Mouse (Mus musculus) urinary bladder, adult 2 months (tissue): Measurements from ENCODE around the gene Dapp1. TPM values are rescaled to one million over a fixed set of nuclear protein-coding genes. Genes with fewer than 3 reads are reported as not detected.
"Not testable (repeated sequence)": the region's sequence is repeated elsewhere in the genome, so short reads cannot be mapped to it uniquely, and the experiment has no call there.

Source experiments
- DNase-seq: peaks from one replicate; pipeline ENCODE4 v3.0.0; 2022; ENCODE audit warnings: low spot score
- polyA plus RNA-seq: library from polyadenylated mRNA; depleted of rRNA; stranded (reverse); fragments of >200 nt; gene quantifications from 2 replicates; pipeline ENCODE4 v1.2.3, GENCODE M21; 2012; rRNA removed

Gene Dapp1
- polyA plus RNA-seq, 1 experiment: 16.5 TPM

DNA sequence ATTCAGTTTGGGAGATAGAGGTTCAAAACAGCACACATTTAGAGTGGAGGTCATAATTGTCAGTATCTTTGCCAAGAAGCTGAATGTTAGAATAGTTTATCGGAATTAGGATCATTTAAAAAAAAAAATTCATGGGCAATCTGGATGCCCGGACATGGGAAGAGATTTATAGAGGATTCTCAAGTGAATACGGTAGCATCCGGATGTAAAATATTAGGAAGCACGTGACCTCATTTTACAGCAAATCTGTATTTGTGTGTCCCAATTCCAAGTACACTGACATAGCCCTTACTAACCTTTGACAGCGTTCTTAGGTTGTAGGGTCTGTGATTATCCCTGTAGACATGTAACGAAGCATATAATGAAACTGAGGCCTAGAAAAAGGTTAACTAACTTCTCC lies 61.9 kb downstream of the Dapp1 start:
- DNase-seq: no peak

DNA sequence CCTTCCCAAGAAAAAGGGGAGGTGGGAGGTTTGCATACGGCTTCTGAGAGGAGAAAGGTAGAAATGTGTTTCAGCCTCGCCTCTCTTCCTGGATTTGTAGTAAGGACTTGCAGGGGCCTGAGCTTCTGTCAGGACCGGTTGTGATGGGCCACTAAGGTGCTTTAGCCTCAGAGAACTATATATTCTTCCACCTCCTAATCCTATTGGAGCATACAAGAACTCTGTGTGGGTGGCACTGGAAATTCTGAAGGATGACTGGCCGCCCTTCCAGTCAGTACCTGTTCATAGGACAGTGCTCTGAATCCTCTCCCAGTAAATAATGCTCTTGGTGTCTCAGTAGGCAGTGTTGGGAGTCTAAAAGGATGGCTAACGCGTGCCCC lies 62.4 kb downstream of the Dapp1 start:
- no peak for DNase-seq

DNA sequence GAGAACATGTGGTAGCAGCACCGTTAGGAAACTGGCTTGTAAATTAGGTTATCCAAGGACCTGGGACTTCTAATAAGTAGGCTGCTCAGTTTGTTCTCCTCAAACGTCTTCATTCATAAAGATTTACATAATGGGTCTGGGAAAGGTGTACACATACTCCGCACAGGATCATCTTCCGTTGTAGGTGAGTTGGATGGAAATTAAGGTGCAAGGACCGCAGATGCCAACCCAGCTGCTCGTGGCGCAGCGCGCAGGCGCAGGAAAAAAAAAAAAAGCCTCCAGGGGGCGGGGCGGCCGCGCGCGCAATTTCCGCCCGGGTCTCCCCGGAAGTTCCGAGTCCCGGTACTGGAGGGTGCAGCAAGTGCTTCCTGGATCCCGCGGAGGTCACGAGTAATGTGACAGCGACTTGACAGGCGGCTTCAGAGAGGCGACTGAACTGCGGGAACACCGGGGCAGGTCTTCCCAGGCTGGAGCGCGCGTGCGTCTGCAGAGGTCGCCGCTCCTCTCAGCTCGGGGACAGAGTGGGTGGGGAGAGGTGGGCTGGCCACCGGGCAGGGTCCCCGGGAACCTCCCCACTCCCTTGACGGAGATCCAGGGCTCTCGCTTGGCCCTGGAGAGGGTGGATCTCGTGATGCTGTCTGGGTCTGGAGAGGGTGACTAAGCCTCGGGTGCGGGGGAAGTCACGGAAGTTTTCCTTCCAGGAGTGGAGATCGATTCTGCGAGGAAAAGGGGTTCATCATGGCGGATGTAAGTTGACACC lies 63.0 kb downstream of the Dapp1 start, which contains the start of gene Lamtor3:
Gene Lamtor3 (plus strand): TSS at position 335 of the 760 bp plus-strand sequence.
- peak; percentile 77 for DNase-seq

DNA sequence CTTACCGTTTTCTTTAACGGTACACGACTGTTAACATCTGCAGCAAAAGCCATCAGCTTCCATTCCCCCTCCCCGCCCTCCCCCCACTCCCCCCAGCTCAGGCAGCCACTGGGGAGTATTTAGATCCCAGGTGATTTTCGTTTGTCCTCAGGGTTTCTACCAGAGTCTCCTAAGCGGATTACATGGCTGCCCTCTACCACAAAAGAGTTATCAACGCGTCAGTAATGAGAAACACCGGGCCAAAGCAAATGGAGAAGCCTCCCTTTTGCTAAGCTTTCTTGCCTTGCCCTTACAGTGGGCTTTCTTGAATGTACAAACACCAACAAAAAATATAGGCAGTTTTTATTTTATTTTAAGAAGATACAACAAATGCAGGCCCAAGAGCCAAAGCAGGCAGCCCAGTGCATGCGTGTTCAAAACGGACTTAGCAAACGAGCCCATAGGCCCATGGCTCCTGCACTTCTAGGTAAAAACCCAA lies 63.6 kb downstream of the Dapp1 start:
- DNase-seq: no peak

DNA sequence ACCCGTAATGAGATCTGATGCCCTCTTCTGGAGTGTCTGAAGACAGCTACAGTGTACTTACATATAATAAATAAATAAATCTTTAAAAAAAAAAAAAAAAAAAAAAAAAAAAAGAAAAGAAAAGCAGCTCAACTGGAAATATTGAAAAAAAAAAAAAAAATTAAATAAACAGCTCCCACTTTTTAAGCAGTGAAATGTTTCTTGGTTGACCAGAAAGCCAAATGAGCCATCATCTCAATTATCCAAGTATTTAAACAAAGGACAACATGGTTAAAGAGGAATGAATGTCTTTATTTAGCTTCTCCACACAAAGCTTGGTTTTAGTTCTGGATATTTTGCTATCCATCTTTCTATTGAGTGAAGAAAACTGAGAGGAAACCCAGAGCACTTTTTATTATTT lies 66.8 kb downstream of the Dapp1 start:
- DNase-seq: not testable (repeated sequence)

DNA sequence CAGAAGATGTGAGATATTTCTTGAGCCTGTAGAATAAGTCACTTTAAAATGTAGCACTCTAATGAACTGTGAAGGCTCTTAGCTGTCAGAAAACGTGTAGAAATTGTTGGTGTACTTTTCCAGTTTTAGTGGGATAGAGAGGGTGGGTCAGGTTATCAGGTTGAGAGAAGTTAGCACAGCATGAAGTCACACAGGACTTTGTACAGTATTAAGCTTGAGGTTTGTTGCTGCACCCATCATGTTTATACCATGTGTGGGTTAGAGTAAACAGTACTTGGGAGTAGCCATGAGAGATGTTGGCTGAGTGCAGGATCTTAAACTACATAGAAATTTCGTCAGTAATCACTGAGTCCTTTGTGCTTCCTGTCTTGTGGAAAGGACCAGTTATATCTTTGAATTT lies 68.3 kb downstream of the Dapp1 start:
- DNase-seq: no peak

DNA sequence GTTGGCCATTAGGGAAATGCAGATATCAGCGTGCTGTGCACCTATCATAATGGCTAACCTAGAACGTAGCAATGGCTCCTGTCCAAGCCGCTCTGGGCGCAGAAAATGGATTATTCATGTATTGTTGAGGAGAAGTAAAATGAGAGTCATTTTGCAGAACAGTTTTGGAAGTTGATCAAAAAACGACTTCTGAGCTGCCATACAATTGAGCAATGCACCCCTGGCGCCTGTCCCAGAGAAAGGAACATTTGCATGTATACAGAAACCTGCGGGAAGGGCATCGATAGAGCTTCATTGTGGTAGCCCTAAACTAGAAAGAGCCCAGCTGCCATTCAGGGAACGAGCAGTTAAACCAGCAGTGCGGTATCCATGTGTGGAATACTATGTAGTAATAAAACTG lies 81.2 kb downstream of the Dapp1 start:
- DNase-seq: no peak

DNA sequence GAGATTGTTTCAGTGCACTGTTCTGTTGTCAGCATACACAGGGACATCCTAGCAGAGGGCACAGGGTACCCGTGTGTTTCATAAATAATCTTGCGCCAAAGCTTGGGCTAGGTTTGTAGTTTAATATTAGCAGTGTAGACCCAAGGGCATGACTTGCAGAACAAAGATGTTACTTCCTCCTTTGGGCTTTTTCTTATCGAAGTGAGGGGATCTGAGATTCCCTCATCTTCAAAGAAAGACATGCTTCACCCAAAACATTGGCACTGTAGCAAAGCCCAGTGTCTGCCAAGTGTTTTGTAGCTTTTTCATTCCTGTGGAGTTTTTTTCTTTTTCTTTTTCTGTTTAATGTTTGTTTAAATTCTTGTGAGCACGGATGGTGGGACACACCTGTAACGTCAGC lies 83.7 kb downstream of the Dapp1 start:
- DNase-seq: no peak

DNA sequence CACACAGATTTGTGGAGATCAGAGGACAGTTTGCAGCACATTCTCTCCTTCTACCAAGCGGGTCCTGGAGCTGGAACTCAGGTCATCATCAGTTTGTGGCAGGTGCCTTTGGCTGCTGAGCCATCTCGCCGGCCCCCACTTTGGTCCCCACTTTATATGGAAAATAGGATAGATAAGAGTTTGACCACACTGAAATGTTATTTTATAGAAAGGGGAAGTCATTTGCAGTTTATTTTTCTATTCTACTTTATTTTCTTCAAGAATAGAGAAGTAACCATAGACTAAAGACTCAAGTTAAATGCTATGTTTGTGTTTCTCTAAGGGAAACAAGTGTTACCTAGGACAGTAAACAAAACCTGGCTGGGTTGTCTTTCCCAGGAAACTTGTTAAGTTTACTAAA lies 84.5 kb downstream of the Dapp1 start:
- DNase-seq: no peak

DNA sequence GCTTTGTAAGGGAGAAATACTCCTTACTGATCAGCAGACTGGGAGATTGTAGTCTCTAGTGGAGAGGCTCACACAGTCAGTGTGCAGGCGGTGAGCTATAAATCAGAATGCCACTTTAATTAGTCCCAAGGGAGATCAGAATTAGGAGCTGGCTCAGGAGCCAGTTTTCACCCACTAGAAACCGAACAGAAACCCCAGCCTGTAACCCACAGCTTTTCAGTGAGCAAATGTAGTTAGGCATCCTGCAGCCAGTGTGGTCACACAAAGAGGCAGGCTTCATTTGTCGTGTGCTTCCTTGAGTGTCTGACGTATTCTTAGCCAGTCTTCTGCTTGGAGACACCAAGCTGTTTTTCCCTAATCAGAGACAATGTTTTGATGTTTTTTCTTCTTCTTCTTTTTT lies 85.0 kb downstream of the Dapp1 start:
- DNase-seq: no peak

DNA sequence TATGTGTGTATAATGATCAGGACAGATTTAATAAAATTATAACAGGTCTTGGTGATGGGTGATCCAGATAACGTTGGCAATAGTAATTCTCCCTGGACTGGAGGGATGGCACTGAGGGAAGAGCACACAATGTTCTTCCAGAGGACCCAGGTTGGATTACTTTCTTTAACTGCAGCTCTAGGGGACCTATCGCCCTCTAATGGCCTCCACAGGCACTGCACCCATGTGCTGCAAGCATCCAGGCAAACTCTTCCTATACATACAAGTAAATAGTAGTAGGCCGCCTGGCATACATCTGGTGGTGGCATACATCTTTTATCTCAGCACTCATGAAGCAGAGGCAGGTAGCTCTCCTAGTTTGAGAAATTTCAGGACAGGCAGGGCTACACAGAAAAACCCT lies 86.1 kb downstream of the Dapp1 start:
- DNase-seq: no peak

DNA sequence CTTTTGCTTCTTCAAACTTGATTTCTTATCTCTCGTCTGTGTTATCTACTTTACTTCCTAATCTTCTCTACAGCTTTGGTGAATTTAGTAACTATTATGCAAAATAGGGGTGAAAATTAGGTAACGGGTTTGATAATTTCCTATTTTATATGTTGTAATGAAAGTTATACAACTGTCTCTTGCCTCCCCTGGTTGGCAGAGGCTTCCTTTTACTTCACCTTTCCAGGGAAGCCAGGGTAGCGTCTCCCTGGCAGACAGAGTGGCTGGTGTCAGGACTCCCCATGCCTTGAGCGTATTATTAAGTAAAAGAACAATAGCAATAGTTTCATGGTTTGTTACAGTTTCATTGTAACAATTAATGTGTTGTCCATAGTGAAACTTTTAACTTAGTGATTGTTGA lies 87.6 kb downstream of the Dapp1 start:
- no peak for DNase-seq

DNA sequence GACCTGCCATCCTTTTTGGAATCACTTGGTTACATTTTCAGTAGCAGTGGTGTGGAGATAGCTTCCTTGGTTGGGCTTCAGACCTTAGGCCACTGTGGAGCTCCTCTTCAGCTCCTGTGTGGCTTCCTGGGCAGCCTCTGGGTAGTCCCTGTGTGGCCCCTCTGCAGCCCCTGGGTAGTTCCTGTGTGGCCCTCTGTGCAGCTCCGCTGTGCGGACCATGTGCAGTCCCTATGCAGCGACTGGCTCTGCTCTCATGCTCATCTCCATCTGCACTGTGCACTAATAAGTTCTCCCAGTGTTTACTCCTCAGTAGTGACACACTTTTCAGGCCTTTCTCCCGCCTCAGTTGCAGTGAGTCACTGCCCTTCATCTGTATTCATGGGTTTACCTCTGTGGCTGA lies 89.2 kb downstream of the Dapp1 start:
- no peak for DNase-seq

DNA sequence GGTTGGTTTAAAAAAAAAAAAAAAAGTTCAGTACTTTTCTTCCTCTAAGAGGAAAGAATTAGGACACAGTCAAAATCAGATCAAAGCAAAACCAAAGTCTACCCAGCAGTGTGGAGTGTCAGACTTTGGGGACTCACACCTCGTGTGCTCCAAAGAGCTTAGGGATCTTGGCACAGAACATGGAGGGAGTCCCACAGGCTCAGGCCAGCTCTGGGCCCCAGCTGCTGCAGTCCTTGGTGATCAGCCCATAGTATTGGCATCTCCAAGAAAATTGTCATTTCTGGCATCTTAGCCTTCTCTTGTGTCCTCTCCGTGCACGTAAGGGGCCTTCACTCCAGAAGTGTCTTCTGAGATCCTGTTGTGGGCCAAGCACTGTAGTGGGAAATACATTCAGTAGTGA lies 90.3 kb downstream of the Dapp1 start:
- DNase-seq: no peak

DNA sequence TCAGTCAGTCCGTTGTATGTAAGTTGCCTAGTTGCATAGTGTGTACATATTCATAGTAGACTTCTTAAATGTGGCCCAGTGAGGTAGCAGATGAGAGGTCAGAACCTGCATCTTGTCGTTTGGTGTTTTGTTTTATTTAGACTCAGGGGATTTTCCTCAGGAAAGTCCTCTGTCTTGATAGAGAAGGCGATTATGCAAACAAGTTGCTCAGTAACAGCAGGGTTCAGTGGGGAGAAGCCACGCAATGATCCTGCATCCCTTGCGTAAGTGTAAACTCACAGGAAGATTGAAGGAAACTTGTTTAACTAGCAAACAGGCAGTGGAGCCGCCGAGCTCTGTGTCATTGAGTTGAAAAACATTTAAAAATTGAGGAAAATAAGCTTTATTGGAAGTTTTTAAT lies 93.4 kb downstream of the Dapp1 start:
- DNase-seq: no peak

DNA sequence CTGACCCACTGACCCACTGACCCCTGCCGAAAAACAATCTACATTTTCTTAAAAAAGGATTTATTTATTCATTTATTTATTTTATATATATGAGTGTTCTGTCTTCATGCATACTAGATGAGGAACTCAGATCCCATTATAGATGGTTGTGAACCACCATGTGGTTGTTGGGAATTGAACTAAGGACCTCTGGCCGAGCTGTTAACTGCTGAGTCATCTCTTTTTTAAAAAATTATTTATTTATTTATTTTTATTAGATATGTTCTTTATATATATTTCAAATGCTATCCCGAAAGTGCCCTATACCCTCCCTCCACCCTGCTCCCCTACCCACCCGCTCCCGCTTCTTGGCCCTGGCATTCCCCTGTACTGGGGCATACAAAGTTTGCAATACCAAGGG lies 100.3 kb downstream of the Dapp1 start:
- no peak for DNase-seq

Other genes with a start within 250 kb of the Dapp1 start
- gene H2afz, start 117.1 kb downstream of the Dapp1 start, polyA plus RNA-seq: 505 and 565 TPM in 2 replicates
- gene Dnajb14, start 113.9 kb downstream of the Dapp1 start, polyA plus RNA-seq: 7.9 and 8.8 TPM in 2 replicates
- 81.4 and 102 TPM in 2 replicates for gene Lamtor3, start 63.0 kb downstream of the Dapp1 start, polyA plus RNA-seq
- 0.03 and 0.10 TPM in 2 replicates for gene 1110002E22Rik, start 83.5 kb upstream of the Dapp1 start, polyA plus RNA-seq
- gene Gm5105, start 85.8 kb upstream of the Dapp1 start, polyA plus RNA-seq: 0.04 and 0.10 TPM in 2 replicates
- 5.3 and 7.5 TPM in 2 replicates for gene Trmt10a, start 161.9 kb upstream of the Dapp1 start, polyA plus RNA-seq
- 4.8 and 5.0 TPM in 2 replicates for gene Mttp, start 163.4 kb upstream of the Dapp1 start, polyA plus RNA-seq
- 0.03 TPM in 1 of 2 replicates, not detected in the other for gene 4930579F01Rik, start 212.3 kb upstream of the Dapp1 start, polyA plus RNA-seq
- gene Adh7, start 236.2 kb upstream of the Dapp1 start, polyA plus RNA-seq: 19.4 and 28.9 TPM in 2 replicates